Mouse (Mus musculus) cerebellum, adult 9-11 months (tissue): ENCODE data around the gene Olfr1098.

Experiments
- DNase-seq: peaks from one replicate; pipeline ENCODE4 v3.0.0; 2022

Gene Olfr1098

DNA sequence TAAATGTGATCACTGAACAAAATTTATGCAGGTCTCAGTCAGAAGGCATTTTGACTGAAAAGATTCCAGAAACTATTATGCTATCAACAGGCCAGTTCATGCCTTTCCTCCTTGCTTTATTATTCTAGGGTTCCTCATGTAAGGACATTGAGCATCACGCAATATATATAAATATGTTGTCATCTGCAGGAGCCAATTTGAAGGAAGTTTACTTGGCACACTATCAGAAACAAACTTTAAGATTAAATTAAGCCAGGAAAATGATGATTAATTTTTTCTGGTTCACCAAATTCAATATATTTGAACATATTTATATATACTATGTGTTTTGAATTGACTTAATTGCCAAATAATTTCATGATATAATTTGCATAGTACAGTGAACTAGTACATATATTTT lies at the start of gene Olfr1098:
Olfr1098 (minus strand) TSS at position 101 of the 400 bp plus-strand sequence.
- no peak for DNase-seq

DNA sequence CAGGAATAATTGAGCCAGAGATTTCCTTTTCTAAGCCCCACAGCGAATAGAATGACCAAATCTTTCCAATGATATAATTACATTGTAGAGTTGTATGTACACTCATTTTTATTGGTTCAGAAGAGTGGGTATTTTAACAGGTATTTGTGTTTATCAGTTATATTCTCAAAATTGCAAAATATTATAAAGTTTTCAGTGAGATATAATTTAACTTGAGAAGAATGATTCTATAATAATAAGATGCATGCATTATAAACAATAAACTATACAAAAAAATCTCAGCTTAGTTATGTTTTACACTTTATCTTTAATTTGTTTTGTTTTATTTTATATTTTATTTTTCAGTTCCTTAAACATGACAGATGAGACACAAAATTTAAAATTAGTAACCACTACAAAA lies 36.2 kb upstream of the Olfr1098 start, which contains the start of gene Olfr1099:
Olfr1099 (minus strand) TSS at position 101 of the 400 bp plus-strand sequence.
- DNase-seq = no peak

DNA sequence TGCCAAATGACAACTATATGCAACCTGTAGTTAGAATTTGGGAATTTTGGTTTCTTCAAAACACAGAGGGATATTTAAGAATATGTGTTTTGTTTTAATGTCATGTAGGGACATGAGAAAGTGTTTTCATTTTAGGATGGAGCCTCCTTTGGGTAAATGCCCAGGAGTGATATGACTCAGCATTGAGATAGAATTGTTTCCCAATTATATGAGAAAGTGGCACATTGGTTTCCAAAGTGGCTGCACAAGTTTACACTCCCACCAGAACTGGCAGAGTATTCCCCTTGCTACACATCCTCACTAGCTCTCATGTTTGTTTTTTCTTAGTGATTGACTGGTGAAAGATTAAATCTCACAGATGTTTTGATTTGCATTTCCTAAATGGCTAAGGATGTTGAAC lies 2.2 kb upstream of the Olfr1098 start:
- DNase-seq = no peak

DNA sequence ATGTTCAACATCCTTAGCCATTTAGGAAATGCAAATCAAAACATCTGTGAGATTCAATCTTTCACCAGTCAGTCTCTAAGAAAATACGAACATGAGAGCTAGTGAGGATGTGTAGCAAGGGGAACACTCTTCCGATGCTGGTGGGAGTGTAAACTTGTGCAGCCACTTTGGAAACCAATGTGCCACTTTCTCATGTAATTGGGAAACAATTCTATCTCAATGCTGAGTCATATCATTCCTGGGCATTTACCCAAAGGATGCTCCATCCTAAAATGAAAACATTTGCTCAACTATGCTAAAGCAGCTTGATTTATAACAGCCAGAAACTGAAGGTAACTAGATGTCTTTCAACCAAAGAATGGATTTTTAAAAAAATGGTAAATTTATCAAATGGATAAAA lies 18.7 kb downstream of the Olfr1098 start:
- DNase-seq = no peak

DNA sequence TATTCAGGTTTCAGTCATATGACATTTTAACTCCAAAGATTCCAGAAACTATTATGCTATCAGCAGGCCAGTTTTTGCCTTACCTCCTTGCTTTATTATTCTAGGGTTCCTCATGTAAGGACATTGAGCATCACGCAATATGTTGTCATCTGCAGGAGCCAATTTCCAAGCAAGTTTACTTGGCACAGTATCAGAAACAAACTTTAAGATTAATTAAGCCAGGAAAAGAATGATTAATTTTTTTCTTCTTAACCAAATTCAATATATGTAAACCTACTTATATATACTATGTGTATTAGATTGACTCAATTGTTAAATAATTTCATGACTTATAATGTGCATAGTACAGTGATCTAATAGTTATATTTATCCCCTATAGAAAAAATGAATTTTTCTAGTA lies 32.2 kb downstream of the Olfr1098 start, which contains the start of gene Olfr1097:
Olfr1097 (minus strand) TSS at position 101 of the 400 bp plus-strand sequence.
- DNase-seq = no peak

DNA sequence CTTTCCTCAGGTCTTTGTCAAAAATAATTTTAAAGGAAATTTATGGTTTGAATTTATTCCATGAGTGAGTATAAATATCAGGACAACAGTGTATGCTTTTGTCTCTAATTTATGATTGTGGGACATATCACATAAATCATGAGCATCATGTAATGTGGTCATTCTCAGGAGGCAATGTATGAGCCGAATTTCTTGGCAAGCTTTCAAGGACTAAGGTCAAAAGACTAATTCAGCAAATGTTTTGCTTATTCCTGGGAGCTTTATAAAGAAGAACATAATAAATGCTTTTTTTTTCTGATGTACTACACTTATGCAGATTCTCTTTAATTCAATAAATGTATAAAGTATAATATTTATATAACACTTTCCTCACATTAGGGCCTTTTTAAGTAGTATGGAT lies 49.6 kb downstream of the Olfr1098 start, which contains the start of gene Gm13723:
Gm13723 (minus strand) TSS at position 101 of the 400 bp plus-strand sequence.
- no peak for DNase-seq
